Mouse (Mus musculus): ENCODE measurements around the gene Rasa3. TPM values are rescaled to one million over a fixed set of nuclear protein-coding genes. Genes with fewer than 3 reads are reported as not detected.

The Rasa3 gene
- polyA plus RNA-seq, 1 experiment from 2014 or later: 15.9 TPM

- ATAC-seq (ENCODE audit: low read depth): no peak
- no peak overlapping the region for H3K4me3 ChIP-seq (replicated peaks)
Measured at GRCm38 (mm10) chr8:13520349-13520748, 157.1 kb downstream of the Rasa3 start.

GRCm38 (mm10) chr8:13519503-13519902 is 157.9 kb downstream of the Rasa3 start:
- Histone ChIP-seq H3K4me3 (replicated peaks) (no peak overlapping the region), H3K4me1 (replicated peaks) (no peaks in the 10 kb centered on the region), H3K9ac (no peak overlapping the region), H3K36me3 (no peaks in the 10 kb centered on the region), H3K27me3 (peaks cover 9% of the 10 kb centered on the region; the same call in 1 of the 2 replicates), H3K4me2 (no peak overlapping the region), H3K9me3 (replicated peaks) (no peaks in the 10 kb centered on the region), H3K27ac (no peak overlapping the region)
- ATAC-seq (ENCODE audit: low read depth) (no peak), DNase-seq (no peak)
- WGBS (ENCODE audit: insufficient replicate concordance): 56% methylated on average over 9 of the region's 9 CpGs

More at GRCm38 (mm10) chr8:13520349-13520748, 157.1 kb downstream of the Rasa3 start:
- Histone ChIP-seq H3K4me2 (no peak overlapping the region), H3K36me3 (no peaks in the 10 kb centered on the region), H3K9me3 (replicated peaks) (no peaks in the 10 kb centered on the region), H3K9ac (no peak overlapping the region), H3K27me3 (peaks cover 9% of the 10 kb centered on the region; the same call in 1 of the 2 replicates), H3K27ac (no peak overlapping the region), H3K4me1 (replicated peaks) (no peaks in the 10 kb centered on the region)
- 47% methylated on average over 6 of the region's 6 CpGs for WGBS (ENCODE audit: insufficient replicate concordance)
- DNase-seq: no peak

GRCm38 (mm10) chr8:13517284-13517781 is 160.1 kb downstream of the Rasa3 start:
- no peak overlapping the region for H3K4me2 ChIP-seq
- 67% methylated on average over 6 of the region's 6 CpGs for WGBS (ENCODE audit: insufficient replicate concordance)
- no peaks in the 10 kb centered on the region for H3K36me3 ChIP-seq
- H3K4me1 ChIP-seq (replicated peaks): no peaks in the 10 kb centered on the region
- H3K9ac ChIP-seq: no peak overlapping the region
- H3K27ac ChIP-seq: no peak overlapping the region
- H3K4me3 ChIP-seq (replicated peaks): no peak overlapping the region
- peaks cover 1% of the 10 kb centered on the region; the same call in 1 of the 2 replicates for H3K27me3 ChIP-seq
- H3K9me3 ChIP-seq (replicated peaks): no peaks in the 10 kb centered on the region
- no peak for ATAC-seq (ENCODE audit: low read depth)
- DNase-seq: no peak

Other genes starting within 250 kb of the Rasa3 start
- not detected in 2 replicates for gene Tmem255b, start 242.4 kb downstream of the Rasa3 start, polyA plus RNA-seq (2015; fragmentation: Nextera tagmentation; extraction: Ambion mirVana)
- 4.1 and 4.7 TPM in 2 replicates for gene Gas6, start 183.1 kb downstream of the Rasa3 start, polyA plus RNA-seq (2015; fragmentation: Nextera tagmentation; extraction: Ambion mirVana)
- gene 1700029H14Rik, start 115.1 kb downstream of the Rasa3 start, polyA plus RNA-seq (2015; fragmentation: Nextera tagmentation; extraction: Ambion mirVana): not detected in 2 replicates
- not detected in 2 replicates for gene Cfap97d2, start 28.3 kb upstream of the Rasa3 start, polyA plus RNA-seq (2015; fragmentation: Nextera tagmentation; extraction: Ambion mirVana)
- 62.0 and 66.8 TPM in 2 replicates for gene Cdc16, start 80.1 kb upstream of the Rasa3 start, polyA plus RNA-seq (2015; fragmentation: Nextera tagmentation; extraction: Ambion mirVana)
- 16.2 and 16.5 TPM in 2 replicates for gene Upf3a, start 108.0 kb upstream of the Rasa3 start, polyA plus RNA-seq (2015; fragmentation: Nextera tagmentation; extraction: Ambion mirVana)
- gene AF366264, start 160.8 kb upstream of the Rasa3 start, polyA plus RNA-seq (2015; fragmentation: Nextera tagmentation; extraction: Ambion mirVana): not detected in 2 replicates
- gene Champ1, start 192.0 kb upstream of the Rasa3 start, polyA plus RNA-seq (2015; fragmentation: Nextera tagmentation; extraction: Ambion mirVana): 13.5 and 17.7 TPM in 2 replicates
- gene Coprs, start 212.7 kb upstream of the Rasa3 start, polyA plus RNA-seq (2015; fragmentation: Nextera tagmentation; extraction: Ambion mirVana): 6.9 and 9.9 TPM in 2 replicates

Data from liver, embryonic 13.5 days (tissue).